Mouse (Mus musculus) heart, adult 18-20 months (tissue): ENCODE data around the gene Zzz3. TPM values are rescaled to one million over a fixed set of nuclear protein-coding genes. Genes with fewer than 3 reads are reported as not detected.

Experiments
- DNase-seq, 2 experiments: peaks; one replicate each; pipeline ENCODE4 v3.0.0; 2021 to 2022; ENCODE audit warnings: mixed read lengths in 1 of 2
- total RNA-seq, 2 experiments: library from RNA; stranded (reverse); gene quantifications; 2 replicates each; pipeline ENCODE4 v1.2.3; 2021

The Zzz3 gene
- total RNA-seq, 2 experiments from 2014 or later, result 20.3 to 23.4 TPM

GRCm38 (mm10) chr3:152495415-152495898 is 100.2 kb downstream of the Zzz3 start:
- DNase-seq, result no peak

GRCm38 (mm10) chr3:152497084-152497483 is 101.8 kb downstream of the Zzz3 start:
- DNase-seq, result no peak

- DNase-seq, result no peak
Observed at GRCm38 (mm10) chr3:152497842-152498241, 102.6 kb downstream of the Zzz3 start.

GRCm38 (mm10) chr3:152498968-152499696 is 103.9 kb downstream of the Zzz3 start:
- no peak for DNase-seq

- DNase-seq, result no peak
Observed at GRCm38 (mm10) chr3:152507900-152508299, 112.6 kb downstream of the Zzz3 start.

- no peak for DNase-seq
Observed at GRCm38 (mm10) chr3:152508419-152508993, 113.2 kb downstream of the Zzz3 start.

GRCm38 (mm10) chr3:152509268-152509667 is 114.0 kb downstream of the Zzz3 start:
- DNase-seq, result no peak

Other genes with a start within 250 kb of the Zzz3 start
- 1 to 10 TPM; 4.4 to 5.0 TPM for gene Gipc2, start 229.2 kb upstream of the Zzz3 start, total RNA-seq
- 100 to 1,000 TPM; 118 to 137 TPM for gene Dnajb4, start 185.2 kb upstream of the Zzz3 start, total RNA-seq
- 10 to 100 TPM; 51.2 to 52.5 TPM for gene Fubp1, start 185.1 kb upstream of the Zzz3 start, total RNA-seq
- gene Nexn, start 129.1 kb upstream of the Zzz3 start, total RNA-seq, result 100 to 1,000 TPM; 321 to 331 TPM
- 10 to 100 TPM; 10.8 to 14.7 TPM for gene Miga1, start 55.1 kb upstream of the Zzz3 start, total RNA-seq
- 10 to 100 TPM; 22.2 to 24.3 TPM for gene Usp33, start 49.0 kb upstream of the Zzz3 start, total RNA-seq